ENCODE assay signal across 12 mouse cellular contexts in genomic region chr19:23353881-23354401, GRCm38 (mm10).
DNase-seq lines count a peak whose midpoint lies in the region; ATAC-seq lines count a peak whose summit lies in the region.
"Had no signal": no experiment of that assay in that cellular context is flagged by ENCODE, and none has a peak within 500 bp of the region (broad histone marks: within the 10 kb centered on the region; RNA-seq: fewer than 3 reads in every experiment).

No protein-coding gene starts in this region.

- ATAC-seq in intestine, embryonic 16.5 days = peak; percentile 40; the same call in 1 of the 2 replicates
- peak; percentile 81; the same call in 1 of the 2 replicates for ATAC-seq in lung, embryonic 15.5 days (ENCODE audit: borderline replicate concordance, extremely low read depth, low FRiP score, low TSS enrichment)

- H3K4me3 ChIP-seq in intestine, embryonic 16.5 days (ENCODE audit: low read length) = no peak overlapping the region
- H3K4me3 ChIP-seq in lung, embryonic 15.5 days = no peak overlapping the region
- H3K4me3 ChIP-seq: liver, embryonic 13.5 days had no signal

- H3K27me3 ChIP-seq in intestine, embryonic 16.5 days (replicated peaks; ENCODE audit: control insufficient read depth, insufficient read depth, low read length) = no peaks in the 10 kb centered on the region
- H3K27me3 ChIP-seq in lung, embryonic 15.5 days = no peaks in the 10 kb centered on the region
- H3K27me3 ChIP-seq: liver, embryonic 13.5 days had no signal

- intact Hi-C loops in left cerebral cortex, postnatal 14 days (cut with DNase I) = no loop called here
- intact Hi-C loops in gastrocnemius, postnatal 36 days (cut with DNase I) = no loop called here

- H3K9me3 ChIP-seq in intestine, embryonic 16.5 days (ENCODE audit: control insufficient read depth, low read length) = no peaks in the 10 kb centered on the region
- H3K9me3 ChIP-seq in lung, embryonic 15.5 days = no peaks in the 10 kb centered on the region
- H3K9me3 ChIP-seq: G1E; liver, embryonic 13.5 days had no signal

- no peaks in the 10 kb centered on the region for H3K4me1 ChIP-seq in intestine, embryonic 16.5 days (ENCODE audit: control insufficient read depth, insufficient read depth, low read length)
- peaks cover 17% of the 10 kb centered on the region for H3K4me1 ChIP-seq in lung, embryonic 15.5 days

- H3K36me3 ChIP-seq in intestine, embryonic 16.5 days (ENCODE audit: control insufficient read depth, insufficient read depth, low read length) = no peaks in the 10 kb centered on the region
- no peaks in the 10 kb centered on the region for H3K36me3 ChIP-seq in lung, embryonic 15.5 days
- H3K36me3 ChIP-seq: G1E; liver, embryonic 13.5 days had no signal

- 44% methylated on average over 9 of the region's 9 CpGs for WGBS in intestine, embryonic 16.5 days
- 26% methylated on average over 9 of the region's 9 CpGs for WGBS in lung, embryonic 15.5 days

- H3K4me2 ChIP-seq in intestine, embryonic 16.5 days (ENCODE audit: low read depth, low read length) = no peak overlapping the region
- no peak overlapping the region for H3K4me2 ChIP-seq in lung, embryonic 15.5 days
- H3K4me2 ChIP-seq: liver, embryonic 13.5 days had no signal

- peak; percentile 16 for DNase-seq in urinary bladder, postnatal 14 days (ENCODE audit: low spot score)
- DNase-seq in urinary bladder, postnatal 10 days (ENCODE audit: low spot score) = no peak
- DNase-seq in T-cell, adult 2 months (ENCODE audit: low spot score) = no peak
- DNase-seq in left cerebral cortex, postnatal 14 days (ENCODE audit: low spot score in 2 of 2) = no peak
- no peak for DNase-seq in gastrocnemius, postnatal 36 days
- DNase-seq in gastrocnemius, postnatal 25 days = no peak
- DNase-seq: cerebellum, adult 11-12 months; liver, embryonic 13.5 days; right cerebral cortex, adult 18-20 months had no signal

- H3K27ac ChIP-seq in intestine, embryonic 16.5 days (ENCODE audit: low read length) = no peak overlapping the region
- peak overlapping the region; percentile 86 for H3K27ac ChIP-seq in lung, embryonic 15.5 days
- H3K27ac ChIP-seq: liver, embryonic 13.5 days had no signal

- H3K9ac ChIP-seq in intestine, embryonic 16.5 days (ENCODE audit: low read depth, low read length) = no peak overlapping the region
- no peak overlapping the region for H3K9ac ChIP-seq in lung, embryonic 15.5 days
- H3K9ac ChIP-seq: liver, embryonic 13.5 days had no signal
